Mouse (Mus musculus): ENCODE data around the gene Lrba.

Gene Lrba

DNA sequence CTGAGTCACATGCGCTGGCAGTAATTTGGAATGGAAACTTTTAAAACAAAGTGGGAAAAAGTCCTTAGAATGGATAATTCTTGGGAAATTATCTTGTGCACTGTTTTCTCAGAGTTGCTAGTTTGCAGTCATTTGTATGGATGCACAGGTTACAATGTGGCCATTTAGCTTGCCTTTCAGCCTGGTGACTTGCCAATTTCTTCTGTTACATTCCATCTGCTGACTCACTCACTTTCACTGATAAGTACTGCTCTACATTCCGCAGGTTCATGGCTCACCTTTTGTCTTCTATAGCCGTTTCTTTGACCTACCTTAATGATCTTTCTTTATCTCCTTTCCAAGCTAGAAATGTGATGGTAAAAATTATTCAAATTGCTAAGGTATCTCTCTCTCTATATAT, 28.6 kb downstream of the Lrba start:
- no peak for DNase-seq (ENCODE audit: extremely low spot score, low read depth, low spot score)

DNA sequence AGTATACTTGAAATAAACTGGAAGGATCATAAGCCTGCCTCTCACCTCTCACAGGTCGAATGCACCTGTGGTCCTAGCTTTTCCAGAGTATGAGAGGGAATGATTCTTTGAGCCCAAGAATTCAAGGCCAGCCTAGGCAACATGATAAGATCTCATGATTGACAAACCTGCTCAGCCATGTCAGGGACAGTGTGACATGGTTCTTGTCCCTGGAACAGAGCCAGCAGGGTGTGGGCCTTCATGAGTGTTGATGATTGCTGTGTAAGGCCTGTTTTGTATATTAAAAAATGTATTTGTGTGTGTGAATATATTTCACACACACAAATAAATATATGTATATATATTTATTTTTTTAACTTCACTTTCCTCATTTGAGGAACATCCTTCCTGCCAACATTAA, 29.3 kb downstream of the Lrba start:
- no peak for DNase-seq (ENCODE audit: extremely low spot score, low read depth, low spot score)

DNA sequence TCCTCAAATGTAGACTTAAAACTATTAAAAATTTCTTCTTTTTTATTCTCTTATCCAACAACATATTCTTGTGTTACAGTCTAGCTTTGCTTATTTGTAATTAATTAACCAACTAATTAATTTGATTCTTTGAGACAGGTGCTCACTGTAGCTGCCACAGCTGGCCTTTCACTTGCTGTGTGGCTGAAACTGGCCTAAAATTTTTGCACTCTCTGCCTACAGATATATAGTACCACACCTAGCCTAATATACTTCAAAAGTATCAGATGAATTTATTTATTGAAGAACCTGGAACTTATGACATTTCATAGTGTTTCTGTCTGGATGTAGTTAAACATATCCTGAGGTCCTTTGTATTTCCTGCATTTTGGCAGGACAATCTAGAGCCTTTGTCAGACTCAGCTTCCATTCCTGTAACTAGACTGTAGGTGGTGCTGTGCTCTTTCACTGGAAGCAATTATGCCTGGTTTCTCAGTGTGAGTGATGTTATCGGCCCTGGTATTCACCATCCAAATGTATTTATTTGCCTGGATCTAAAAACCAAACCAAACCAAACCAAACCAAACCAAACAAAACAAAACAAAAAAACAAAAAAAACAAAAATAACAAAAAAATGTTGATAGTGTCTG, 43.7 kb downstream of the Lrba start:
- peak; percentile 53 for DNase-seq (ENCODE audit: extremely low spot score, low read depth, low spot score)

DNA sequence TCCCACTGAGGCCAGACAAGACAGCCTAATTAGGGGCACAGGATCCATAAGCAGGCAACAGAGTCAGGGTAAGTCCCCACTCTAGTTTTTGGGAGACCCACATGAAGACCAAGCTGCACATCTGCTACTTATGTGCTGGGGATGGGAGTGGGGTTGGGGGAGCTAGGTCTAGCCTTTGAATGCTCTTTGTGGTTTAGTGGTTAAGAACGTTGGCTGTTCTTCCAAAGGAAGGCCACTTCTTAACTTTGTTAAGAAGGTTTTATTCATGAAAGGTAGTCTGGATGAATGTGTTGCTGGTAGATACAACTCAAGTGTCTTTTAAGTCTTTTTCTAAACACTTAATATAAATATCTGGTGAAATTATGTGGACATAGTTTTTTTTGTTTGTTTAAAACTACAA, 51.2 kb downstream of the Lrba start:
- no peak for DNase-seq (ENCODE audit: extremely low spot score, low read depth, low spot score)

DNA sequence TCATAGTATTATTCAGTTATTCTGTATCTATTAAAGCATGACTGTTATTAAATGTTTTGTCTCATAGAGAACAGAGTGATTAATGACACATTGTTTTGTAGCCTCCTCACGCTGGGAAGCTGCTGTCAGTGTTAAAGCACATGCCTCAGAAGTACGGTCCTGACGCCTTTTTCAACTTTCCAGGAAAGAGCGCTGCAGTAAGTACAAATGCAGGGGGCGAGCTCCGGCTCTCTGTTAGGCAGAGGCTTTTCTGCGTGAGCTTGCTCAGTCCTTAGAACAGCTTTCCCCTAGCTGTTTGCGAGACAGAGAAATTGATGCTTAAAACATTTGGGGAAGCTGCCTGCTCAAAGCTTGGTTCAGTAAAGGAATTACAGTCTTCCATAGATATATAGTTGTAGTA, 66.8 kb downstream of the Lrba start:
- DNase-seq (ENCODE audit: extremely low spot score, low read depth, low spot score), result no peak

DNA sequence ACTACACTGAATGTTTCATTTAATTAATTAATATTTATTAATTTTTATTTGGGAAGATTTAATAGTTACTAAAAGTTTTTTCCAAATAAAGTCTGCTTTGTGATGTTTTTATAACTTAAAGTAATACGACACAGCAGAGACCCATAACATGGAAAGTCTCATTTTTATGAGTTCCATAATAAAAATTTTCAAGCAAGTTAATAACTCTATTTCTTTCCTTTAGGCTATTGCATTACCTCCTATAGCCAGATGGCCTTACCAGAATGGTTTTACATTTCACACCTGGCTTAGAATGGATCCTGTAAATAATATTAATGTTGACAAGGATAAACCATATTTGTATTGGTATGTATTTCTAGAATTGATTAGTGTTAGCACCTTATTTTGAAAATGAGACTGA, 70.4 kb downstream of the Lrba start:
- DNase-seq (ENCODE audit: extremely low spot score, low read depth, low spot score), result no peak

DNA sequence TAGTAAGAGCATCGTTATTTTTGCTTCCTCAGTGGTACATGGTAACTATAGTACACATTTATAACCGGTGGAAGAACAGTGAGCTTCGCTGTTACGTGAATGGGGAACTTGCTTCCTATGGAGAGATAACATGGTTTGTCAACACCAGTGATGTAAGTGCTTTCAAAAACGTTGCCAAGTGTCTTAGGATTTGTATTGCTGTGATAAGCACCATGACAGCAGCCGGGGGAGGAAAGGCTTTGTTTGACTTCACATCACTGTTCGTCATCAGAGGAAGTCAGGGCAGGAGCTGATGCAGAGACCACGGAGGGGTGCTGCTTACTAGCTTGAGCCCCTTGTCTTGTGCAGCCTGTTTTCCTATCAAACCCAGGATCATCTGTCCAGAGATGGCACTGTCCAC, 71.7 kb downstream of the Lrba start:
- no peak for DNase-seq (ENCODE audit: extremely low spot score, low read depth, low spot score)

DNA sequence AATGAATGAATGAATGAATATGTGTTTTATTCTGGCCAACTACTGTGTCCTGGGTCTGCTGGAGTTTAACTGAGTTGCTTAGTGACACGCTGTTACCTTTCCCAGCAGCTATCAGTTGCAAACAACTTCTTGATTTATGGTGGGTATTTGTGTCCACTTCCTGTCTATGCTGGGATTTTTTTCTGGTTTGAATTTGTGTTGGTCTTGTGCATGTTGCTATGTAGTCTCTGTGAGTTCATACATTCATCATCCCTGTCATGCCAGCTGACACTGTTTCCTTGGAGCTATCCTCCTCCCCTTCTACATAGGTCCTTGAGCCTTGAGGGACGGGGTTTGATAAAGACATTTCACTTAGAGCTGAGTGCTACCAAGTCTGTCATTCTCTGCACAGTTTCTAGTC, 84.4 kb downstream of the Lrba start:
- DNase-seq (ENCODE audit: extremely low spot score, low read depth, low spot score), result peak; percentile 57

DNA sequence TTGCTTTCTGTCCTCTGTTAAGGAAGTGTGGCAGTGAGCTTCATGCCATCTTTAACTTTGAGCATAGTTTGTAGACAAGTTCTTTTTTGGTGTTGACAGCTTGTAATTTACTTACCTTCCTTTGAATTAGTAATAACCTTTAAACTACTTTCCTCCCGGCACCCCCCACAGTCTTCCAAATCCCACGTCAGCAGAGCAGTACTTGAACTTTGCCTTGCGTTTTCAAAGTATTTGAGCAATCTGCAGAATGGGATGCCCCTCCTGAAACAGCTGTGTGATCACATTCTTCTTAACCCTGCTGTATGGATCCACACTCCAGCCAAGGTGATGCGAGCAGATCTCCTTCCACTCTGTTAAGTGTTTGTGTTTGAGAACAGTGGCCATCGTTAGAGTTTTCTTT, 85.7 kb downstream of the Lrba start:
- peak; percentile 33 for DNase-seq (ENCODE audit: extremely low spot score, low read depth, low spot score)

DNA sequence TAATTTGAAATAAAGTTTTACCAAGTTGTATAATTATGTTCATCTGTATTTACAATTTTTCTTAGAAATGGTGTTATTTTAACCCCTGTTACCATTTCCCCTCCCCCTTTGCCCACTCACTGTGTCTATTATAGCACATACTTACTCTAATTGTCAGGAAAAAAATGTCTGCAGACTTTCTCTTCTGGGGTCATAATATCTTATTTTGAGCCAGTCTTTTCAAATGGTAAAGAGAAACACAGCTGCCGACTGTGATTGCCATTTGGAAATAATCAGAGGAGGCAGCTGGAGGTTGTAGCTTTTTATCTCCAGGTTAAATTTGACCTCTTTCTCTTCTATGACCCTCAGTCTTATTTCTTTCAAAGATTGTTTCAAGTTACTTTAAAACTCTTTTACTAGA, 86.9 kb downstream of the Lrba start:
- no peak for DNase-seq (ENCODE audit: extremely low spot score, low read depth, low spot score)

DNA sequence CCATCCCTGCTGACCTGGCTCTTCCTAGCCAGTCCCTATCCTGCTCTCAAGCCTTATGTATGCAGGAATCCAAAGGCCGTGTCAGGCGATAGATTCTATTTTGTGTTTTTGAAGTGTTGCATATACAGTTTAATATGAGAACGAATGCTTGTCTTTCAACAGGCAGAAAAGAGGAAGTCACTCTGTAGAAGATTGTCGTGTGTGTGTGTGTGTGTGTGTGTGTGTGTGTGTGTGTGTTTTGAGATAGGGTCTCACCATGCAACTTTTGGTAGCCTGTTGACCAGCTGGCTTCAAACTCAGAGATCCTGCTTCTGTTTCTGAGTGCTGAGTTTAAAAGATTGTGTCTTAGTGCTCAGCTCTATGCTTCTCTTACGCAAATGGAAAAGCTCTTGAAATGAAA, 93.2 kb downstream of the Lrba start:
- no peak for DNase-seq (ENCODE audit: extremely low spot score, low read depth, low spot score)

DNA sequence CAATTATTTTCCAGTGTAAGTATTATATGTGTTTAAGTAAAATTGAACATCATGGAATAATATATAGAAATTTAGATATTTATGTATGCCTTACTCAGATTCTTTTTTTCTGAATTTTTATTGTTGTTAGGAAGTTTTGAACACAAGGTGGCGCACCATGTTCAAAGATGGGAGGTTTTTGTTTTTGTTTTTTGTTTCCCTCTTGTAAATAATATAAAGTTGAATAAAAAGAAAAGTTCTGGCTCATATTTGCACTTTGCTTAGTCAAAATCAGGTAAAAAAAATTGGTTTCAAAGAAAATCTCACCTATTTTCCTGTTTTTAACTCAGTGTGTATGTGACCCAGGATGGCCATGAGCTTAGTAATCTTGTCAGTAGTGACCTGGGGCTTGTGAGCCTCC, 104.1 kb downstream of the Lrba start:
- DNase-seq (ENCODE audit: extremely low spot score, low read depth, low spot score), result no peak

DNA sequence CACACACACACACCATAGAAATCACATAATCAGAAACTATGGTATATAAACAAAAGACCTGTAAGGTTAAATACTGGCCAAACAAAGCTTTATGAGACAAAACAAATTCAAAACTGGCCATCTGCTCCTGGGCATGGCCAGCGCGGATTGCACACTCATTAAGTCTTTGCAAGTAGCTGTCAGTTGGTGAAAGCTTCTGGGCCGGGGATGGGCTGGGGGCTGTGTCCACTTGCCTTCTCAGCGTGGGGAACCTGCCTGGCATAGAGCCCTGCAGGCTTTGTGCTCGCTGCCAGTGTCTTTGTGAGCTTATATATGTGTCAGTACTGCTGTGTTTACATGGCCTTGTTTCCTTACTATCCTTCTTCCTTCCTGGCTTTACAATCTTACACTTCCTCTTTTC, 118.8 kb downstream of the Lrba start:
- no peak for DNase-seq (ENCODE audit: extremely low spot score, low read depth, low spot score)

DNA sequence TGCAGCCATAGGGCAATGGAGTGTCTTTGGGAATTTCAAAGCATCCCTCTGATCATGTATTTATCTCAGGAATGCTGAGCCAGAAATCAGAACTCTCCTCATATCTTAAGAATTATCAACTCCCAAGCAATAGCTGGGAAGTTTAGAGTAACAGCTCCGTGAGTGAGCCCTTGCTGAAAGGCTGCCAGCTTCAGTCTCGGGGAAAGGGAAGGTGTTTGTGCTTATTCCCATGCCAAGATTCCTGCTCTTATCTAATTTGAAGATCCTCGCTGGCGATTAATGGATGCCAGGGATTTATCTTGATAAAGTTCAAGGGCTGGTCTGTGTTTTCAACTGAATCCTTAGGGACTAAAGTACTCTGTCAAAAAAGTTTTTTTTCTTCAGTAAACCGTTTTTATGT, 138.0 kb downstream of the Lrba start:
- no peak for DNase-seq (ENCODE audit: extremely low spot score, low read depth, low spot score)

DNA sequence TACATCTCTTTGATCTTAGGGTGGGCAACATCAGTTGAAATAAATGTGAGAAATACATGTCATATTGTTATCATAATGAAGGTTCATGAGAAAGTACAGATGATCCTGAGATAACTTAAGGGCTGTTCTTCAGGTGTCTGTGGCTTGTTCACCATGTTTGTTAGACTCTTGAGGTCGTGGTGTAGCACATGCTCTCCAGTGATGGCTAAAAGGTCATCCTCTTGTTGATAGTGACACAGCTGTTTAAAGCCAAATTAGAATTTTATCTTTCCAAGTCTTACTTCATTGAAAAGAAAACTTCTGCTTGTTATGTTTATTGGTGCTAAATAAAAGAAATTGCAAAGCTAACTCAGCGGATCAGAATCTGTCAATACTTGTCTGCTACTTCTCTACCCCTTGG, 147.0 kb downstream of the Lrba start:
- DNase-seq (ENCODE audit: extremely low spot score, low read depth, low spot score), result no peak

DNA sequence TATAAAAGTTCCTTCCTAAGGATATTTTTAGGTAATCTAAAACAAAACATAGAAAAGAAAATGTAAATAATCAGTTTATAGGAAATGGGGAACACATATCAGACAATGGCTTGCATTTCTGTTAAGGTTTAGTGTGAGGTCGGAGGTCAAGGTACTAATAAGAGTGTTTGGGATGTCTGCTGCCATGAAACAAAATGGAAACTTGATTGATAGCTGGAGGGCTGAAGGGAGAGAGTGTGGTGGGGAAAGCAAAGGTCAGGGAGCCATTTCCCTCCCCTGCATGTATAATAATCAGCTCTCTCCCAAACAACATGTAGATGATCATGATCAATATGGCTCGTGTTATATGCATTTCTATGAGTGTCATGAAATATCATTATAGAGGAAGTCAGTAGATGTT, 150.8 kb downstream of the Lrba start:
- DNase-seq (ENCODE audit: extremely low spot score, low read depth, low spot score), result no peak

DNA sequence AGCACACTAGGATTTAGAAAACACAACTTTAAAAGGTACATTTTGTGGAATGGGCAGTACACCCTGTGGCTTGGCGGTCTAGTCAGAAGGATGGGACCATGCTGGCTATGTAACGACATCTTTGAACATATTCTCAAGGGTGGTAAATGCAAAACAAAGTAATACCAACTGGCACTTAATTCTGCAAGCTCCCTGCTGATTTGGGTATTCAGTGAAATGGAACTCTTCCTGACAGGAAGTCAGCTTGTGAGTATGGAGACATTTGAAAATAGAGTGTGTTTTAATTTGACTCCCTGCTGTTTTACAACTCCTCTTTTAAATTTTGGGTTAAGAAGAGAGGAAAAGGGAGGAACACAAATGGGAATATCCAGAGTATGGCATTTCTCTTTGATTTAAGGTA, 158.1 kb downstream of the Lrba start:
- no peak for DNase-seq (ENCODE audit: extremely low spot score, low read depth, low spot score)

DNA sequence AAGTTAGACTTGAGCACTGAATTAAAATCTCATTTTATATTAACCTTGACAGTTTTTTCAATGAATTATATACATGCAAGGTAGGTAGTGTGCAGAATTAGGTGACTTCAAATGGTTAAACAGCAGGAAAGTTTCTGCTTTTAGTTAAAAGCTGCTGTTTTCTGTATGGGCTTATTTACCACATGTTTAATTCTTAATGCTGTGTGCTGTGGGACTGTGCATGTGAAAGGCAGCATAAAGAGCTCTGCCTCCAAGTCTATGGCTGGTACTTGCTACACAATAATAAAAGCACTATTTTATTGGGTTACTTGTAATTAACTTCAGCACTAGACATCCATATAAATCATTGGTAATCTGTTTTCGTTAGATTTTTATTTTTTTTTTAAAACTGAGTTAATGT, 160.6 kb downstream of the Lrba start:
- DNase-seq (ENCODE audit: extremely low spot score, low read depth, low spot score), result no peak

DNA sequence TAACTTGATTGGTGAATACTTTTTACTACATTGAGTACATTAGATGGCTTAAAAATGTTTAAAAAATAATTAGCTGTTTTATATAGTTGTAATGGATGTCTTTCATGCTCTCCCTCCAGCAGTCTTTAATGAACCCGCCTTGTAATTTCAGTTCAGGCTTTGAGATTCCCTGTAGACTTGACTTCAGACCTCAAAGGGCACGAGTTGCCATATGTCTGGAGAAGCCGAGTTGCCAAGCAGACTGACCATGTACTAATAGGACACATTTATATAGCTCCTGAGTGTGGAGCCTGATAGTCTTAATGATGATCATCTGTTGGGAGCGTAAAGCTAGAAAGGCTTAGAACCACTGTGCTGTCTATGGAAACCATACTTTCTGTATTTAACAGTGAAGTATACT, 161.8 kb downstream of the Lrba start:
- DNase-seq (ENCODE audit: extremely low spot score, low read depth, low spot score), result no peak

DNA sequence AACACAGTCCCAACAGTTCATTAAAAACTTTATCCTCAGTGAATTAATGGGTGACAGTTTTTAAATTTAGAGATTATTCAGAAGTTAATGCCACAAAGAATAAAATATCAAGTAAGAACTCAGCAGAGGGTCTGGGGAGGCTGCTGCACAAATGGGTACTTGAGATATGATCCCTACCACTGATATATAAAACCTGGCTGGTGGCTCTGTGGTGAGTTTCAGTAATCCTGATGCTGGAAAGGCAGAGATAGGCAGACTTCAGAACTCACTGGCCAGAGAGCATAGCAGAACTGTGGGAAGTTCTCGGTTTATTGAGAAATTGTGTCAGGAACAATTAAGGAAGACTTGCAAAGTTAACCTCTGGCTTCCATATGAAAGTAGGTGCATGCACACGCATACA, 199.3 kb downstream of the Lrba start:
- DNase-seq (ENCODE audit: extremely low spot score, low read depth, low spot score), result no peak

DNA sequence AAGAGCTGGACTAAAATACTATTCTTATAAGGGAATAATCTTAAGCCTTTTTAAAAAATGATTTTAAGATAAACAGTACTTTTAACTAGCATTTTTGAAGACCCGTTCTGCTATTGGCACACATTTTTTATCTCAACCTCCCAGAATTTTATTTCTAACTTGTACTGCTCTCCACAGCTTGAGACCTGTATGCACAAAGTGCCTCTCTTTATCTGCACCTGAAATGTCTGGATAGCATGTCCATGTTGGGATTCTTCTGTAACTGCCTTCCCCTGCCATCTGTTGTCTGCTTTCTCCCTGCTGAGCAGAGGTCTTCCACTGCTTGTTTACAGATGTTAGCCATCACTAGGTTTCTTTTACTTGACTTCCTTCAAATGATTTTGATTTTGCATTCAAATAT, 202.3 kb downstream of the Lrba start:
- no peak for DNase-seq (ENCODE audit: extremely low spot score, low read depth, low spot score)

DNA sequence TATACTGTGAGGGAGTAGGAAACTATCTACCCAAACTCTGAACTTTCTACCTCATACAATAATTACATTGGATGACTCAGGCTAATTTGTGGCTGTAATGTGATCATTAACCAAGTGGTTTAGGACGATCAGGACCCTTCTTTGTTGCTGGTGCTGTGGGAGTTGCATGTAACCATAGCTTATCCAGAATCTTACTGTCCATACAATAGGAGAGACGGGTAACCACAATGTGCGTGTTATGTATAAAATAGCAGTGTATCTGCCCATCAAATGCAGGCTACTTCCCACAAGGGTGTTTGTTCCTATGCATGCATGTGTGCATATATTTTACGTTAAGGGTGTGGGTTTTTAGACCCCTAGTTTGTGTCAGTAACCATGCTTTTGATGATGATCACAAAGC, 219.0 kb downstream of the Lrba start:
- no peak for DNase-seq (ENCODE audit: extremely low spot score, low read depth, low spot score)

DNA sequence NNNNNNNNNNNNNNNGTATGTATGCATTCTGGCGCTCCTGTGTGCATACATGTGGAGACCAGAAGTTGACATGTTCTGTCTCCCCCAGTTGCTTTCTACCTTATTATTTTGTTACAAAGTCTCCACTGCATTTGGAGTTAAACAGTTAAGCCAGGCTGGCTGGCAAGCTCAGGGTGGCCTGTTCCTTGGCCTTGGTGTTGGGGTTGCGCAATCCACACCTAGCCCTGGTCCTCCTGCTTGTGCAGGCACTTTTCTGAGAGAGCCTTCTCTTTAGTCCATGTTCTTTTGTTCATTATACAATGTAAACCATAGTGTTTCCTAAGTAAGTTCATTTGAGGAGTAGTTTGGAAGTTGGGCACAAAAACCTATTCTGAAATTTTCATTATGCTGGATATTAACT, 226.7 kb downstream of the Lrba start:
- DNase-seq (ENCODE audit: extremely low spot score, low read depth, low spot score), result no peak

DNA sequence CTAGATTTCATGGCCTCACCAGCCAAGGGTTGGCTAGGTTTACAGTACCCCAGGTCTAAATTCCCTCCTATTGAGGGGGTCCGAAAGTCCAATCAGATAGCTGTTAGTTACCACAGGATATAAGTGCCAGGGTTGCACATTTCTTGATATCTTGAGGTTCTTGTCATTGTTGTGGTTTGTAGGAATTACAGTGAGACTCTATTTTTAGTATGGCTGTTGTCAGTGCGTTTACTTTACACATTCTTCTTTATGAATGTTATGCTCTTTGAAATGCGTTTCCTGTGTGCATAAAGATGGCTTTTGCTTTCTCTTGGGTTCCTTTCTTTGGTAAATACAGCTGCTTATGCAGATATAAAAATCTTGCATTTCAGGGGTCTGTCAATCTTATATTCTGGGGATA, 237.1 kb downstream of the Lrba start:
- no peak for DNase-seq (ENCODE audit: extremely low spot score, low read depth, low spot score)
